Mouse (Mus musculus) ES-Bruce4 (cell line): Measurements from ENCODE around the gene Rasgrf2.

Source experiments
- EP300 ChIP-seq: IDR thresholded peaks from 2 replicates; pipeline ENCODE4 v1.6.1; 2011; ENCODE audit warnings: low read depth, low read length; ENCODE audit not compliant: insufficient read depth
- POLR2A ChIP-seq: IDR thresholded peaks from one replicate; pipeline ENCODE4 v1.8.1; 2011; ENCODE audit warnings: low read length; ENCODE audit not compliant: insufficient read depth

DNA sequence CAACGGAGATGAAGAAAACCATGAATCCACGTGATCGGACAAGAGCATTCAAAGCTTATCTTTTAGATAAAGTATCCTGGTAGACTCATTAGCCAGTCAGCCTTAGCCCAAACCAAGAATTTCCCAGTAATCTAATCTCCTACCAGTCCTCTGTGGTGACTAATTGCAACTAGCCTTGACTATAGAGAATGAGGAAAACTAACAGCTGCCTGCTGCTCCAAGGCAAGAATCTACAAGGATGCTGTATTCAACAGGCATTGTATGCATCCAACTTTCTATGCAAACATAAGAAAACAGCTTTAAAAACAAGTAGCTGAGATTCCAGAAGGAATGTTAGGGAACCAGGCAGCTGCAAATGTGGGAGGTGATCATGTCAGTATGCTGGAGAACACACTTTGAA is 149.4 kb downstream of the Rasgrf2 start:
- TF ChIP-seq POLR2A: no peak
- TF ChIP-seq EP300: no peak
